Mouse (Mus musculus) heart, embryonic 14.5 days (tissue): ENCODE measurements around the gene Gabrr2. TPM values are rescaled to one million over a fixed set of nuclear protein-coding genes. Genes with fewer than 3 reads are reported as not detected.

Source experiments
- ATAC-seq: fragments of 200-750 bp; cut with Nextera tagmentation; 2 replicates; pipeline ENCODE4 v1.8.0; 2017; ENCODE audit warnings: low read depth, moderate TSS enrichment; ENCODE audit not compliant: insufficient number of reproducible peaks, insufficient read depth, low FRiP score
- H3K27ac ChIP-seq, 2 experiments: fragments of 200-500 bp in 1 of 2; fragments of 300-500 bp in 1 of 2; sonication (generic) in 1 of 2; replicated peaks in 1 of 2; 2 replicates each; pipeline ENCODE4 v1.5.1; 2012 to 2014; ENCODE audit warnings: low read depth in 2 of 2, low read length in 2 of 2, control low read depth in 1 of 2, mild to moderate bottlenecking in 1 of 2, mixed read lengths in 1 of 2; ENCODE audit not compliant: control insufficient read depth in 1 of 2, insufficient read depth in 1 of 2
- H3K27me3 ChIP-seq: fragments of 300-500 bp; sonication (generic); 2 replicates; pipeline ENCODE4 v1.6.1; 2014; ENCODE audit warnings: mild to moderate bottlenecking, low read length, control low read depth; ENCODE audit not compliant: control insufficient read depth, insufficient read depth
- H3K36me3 ChIP-seq: fragments of 300-500 bp; sonication (generic); 2 replicates; pipeline ENCODE4 v1.6.1; 2014; ENCODE audit warnings: mild to moderate bottlenecking, control low read depth, low read length, mixed read lengths; ENCODE audit not compliant: control insufficient read depth, insufficient read depth
- H3K4me1 ChIP-seq, 2 experiments: fragments of 200-500 bp in 1 of 2; fragments of 300-500 bp in 1 of 2; sonication (generic) in 1 of 2; 2 replicates each; pipeline ENCODE4 v1.6.1; 2012 to 2014; ENCODE audit warnings: low read length in 2 of 2, control low read depth in 1 of 2, mixed read lengths in 1 of 2; ENCODE audit not compliant: control insufficient read depth in 2 of 2, insufficient read depth in 2 of 2
- H3K4me2 ChIP-seq: fragments of 300-500 bp; sonication (generic); 2 replicates; pipeline ENCODE4 v1.6.1; 2014; ENCODE audit warnings: mild to moderate bottlenecking, low read length
- H3K4me3 ChIP-seq, 2 experiments: fragments of 200-500 bp in 1 of 2; fragments of 300-500 bp in 1 of 2; sonication (generic) in 1 of 2; 2 replicates each; pipeline ENCODE4 v1.5.1; 2012 to 2014; ENCODE audit warnings: low read length in 2 of 2, mild to moderate bottlenecking in 2 of 2, control low read depth in 1 of 2, low read depth in 1 of 2, moderate library complexity in 1 of 2; ENCODE audit not compliant: control insufficient read depth in 1 of 2, insufficient read depth in 1 of 2
- H3K9ac ChIP-seq: fragments of 300-500 bp; sonication (generic); 2 replicates; pipeline ENCODE4 v1.6.1; 2014; ENCODE audit warnings: mild to moderate bottlenecking, low read length
- H3K9me3 ChIP-seq: fragments of 300-500 bp; sonication (generic); 2 replicates; pipeline ENCODE4 v1.6.1; 2016; ENCODE audit warnings: low read length, control low read depth; ENCODE audit not compliant: control insufficient read depth
- WGBS: fragments of 180-500 bp; shearing (Covaris S2); extraction: QIAGEN DNeasy Blood & Tissue Kit; methylation state at CpG from one replicate; pipeline ENCODE4 v1.1.7; 2014; 5-methylcytosine and 5-hydroxymethylcytosine counted together
- polyA plus RNA-seq: library from polyadenylated mRNA; unstranded; fragments of >200 nt; fragmentation: Nextera tagmentation; extraction: Ambion mirVana; gene quantifications from 2 replicates; pipeline ENCODE4 v1.2.1, GENCODE M21; 2014

Gabrr2 gene
- polyA plus RNA-seq, 1 experiment from 2014 or later: 0.11 TPM

GRCm38 (mm10) chr4:33061158-33061557 lies 1.6 kb upstream of the Gabrr2 start:
- peaks cover 4 to 6% of the 10 kb centered on the region in 2 experiments; a peak in 3 of 4 replicates for H3K4me1 ChIP-seq
- no peak overlapping the region for H3K27ac ChIP-seq
- no peak overlapping the region for H3K9ac ChIP-seq
- WGBS: 29% methylated on average over 7 of the region's 7 CpGs
- H3K4me2 ChIP-seq: no peak overlapping the region
- no peak overlapping the region for H3K4me3 ChIP-seq
- H3K27me3 ChIP-seq: no peaks in the 10 kb centered on the region
- H3K9me3 ChIP-seq: no peaks in the 10 kb centered on the region
- no peak for ATAC-seq
- H3K36me3 ChIP-seq: no peaks in the 10 kb centered on the region

DNA sequence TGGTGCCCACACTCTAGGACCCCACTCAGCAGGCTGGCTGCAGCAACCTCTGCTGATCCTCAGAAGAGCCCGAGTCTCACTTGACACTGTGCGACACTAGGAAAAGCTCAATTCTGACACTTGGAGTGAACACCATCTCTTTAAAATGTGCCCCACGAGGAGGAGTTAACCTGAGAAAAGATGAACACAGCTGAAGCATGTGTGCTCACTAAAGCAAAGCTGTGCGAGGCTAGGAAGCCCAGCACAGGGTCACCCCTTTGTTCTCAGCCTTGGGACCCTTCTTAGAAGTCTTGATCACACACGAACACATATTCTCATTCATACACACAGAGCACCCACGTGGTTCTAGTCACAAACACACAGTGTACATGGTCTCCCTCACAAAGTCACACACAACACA lies 2.2 kb downstream of the Gabrr2 start:
- Histone ChIP-seq H3K36me3 (no peaks in the 10 kb centered on the region), H3K27me3 (no peaks in the 10 kb centered on the region), H3K4me1 (peaks cover 9 to 11% of the 10 kb centered on the region in 2 experiments; a peak in 3 of 4 replicates), H3K27ac (no peak overlapping the region), H3K4me3 (no peak overlapping the region), H3K4me2 (no peak overlapping the region), H3K9me3 (no peaks in the 10 kb centered on the region), H3K9ac (no peak overlapping the region)
- 77% methylated on average over 6 of the region's 6 CpGs for WGBS
- ATAC-seq: no peak

DNA sequence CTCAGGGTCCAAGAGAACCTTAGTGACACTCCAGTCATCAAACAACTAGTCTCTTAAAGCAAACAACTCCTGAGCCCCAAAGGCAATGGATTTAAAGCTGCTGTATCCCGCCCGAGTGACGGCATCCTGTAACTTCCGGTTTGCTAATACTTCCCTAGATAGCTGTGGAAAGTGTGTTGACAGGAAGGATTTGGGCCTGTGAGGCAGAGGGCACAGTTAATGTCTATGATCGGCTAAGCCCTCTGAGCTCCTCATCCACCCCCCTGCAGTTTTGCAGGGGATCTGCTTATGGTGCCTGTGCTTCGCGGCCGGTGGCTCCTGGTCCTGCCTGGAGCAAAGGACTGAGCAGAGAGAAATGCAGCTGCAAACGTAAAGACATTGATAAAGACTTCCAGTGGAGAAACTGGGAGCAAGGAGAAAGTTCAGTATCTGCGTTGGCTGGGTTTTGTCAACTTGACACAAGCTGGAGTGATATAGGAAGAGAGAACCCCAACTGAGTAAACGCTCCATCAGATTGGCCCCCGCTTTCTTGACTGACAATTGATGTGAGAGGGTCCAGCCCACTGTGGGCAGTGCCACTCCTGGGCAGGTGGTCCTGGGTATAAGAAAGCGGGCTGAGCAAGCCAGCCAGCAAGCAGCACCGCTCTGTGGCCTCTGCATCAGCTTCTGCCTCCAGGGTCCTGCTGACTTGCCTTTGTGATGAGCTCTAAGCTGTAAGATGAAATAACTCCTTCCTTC lies 3.6 kb downstream of the Gabrr2 start:
- no peaks in the 10 kb centered on the region for H3K9me3 ChIP-seq
- peak overlapping the region; percentile 10 to 13; a peak in 2 of 4 replicates for H3K4me3 ChIP-seq
- H3K27me3 ChIP-seq: no peaks in the 10 kb centered on the region
- 16% methylated on average over 14 of the region's 14 CpGs for WGBS
- H3K36me3 ChIP-seq: no peaks in the 10 kb centered on the region
- peaks cover 8 to 9% of the 10 kb centered on the region in 2 experiments; a peak in 2 of 4 replicates for H3K4me1 ChIP-seq
- H3K4me2 ChIP-seq: peak overlapping the region; percentile 61
- H3K9ac ChIP-seq: peak overlapping the region; percentile 45
- no peak overlapping the region for H3K27ac ChIP-seq
- no peak for ATAC-seq

- Histone ChIP-seq H3K4me1 (peaks cover 8 to 9% of the 10 kb centered on the region in 2 experiments; a peak in 2 of 4 replicates), H3K27me3 (no peaks in the 10 kb centered on the region), H3K4me3 (no peak overlapping the region), H3K9ac (no peak overlapping the region), H3K36me3 (no peaks in the 10 kb centered on the region), H3K27ac (no peak overlapping the region), H3K4me2 (no peak overlapping the region), H3K9me3 (no peaks in the 10 kb centered on the region)
- no peak for ATAC-seq
- WGBS: 84% methylated on average over 3 of the region's 3 CpGs
These were observed 4.5 kb downstream of the Gabrr2 start for GRCm38 (mm10) chr4:33067331-33067730.

- Histone ChIP-seq H3K4me3 (no peak overlapping the region), H3K4me2 (no peak overlapping the region), H3K36me3 (no peaks in the 10 kb centered on the region), H3K4me1 (peaks cover 8 to 14% of the 10 kb centered on the region in 2 experiments; a peak in 2 of 4 replicates), H3K9ac (no peak overlapping the region), H3K27me3 (no peaks in the 10 kb centered on the region), H3K27ac (no peak overlapping the region), H3K9me3 (no peaks in the 10 kb centered on the region)
- no peak for ATAC-seq
- 79% methylated on average over 6 of the region's 6 CpGs for WGBS
These were observed 5.0 kb downstream of the Gabrr2 start for GRCm38 (mm10) chr4:33067826-33068225.

- Histone ChIP-seq H3K36me3 (no peaks in the 10 kb centered on the region), H3K4me1 (peaks cover 8 to 15% of the 10 kb centered on the region in 2 experiments; a peak in 2 of 4 replicates), H3K4me3 (no peak overlapping the region), H3K27me3 (no peaks in the 10 kb centered on the region), H3K4me2 (no peak overlapping the region), H3K27ac (no peak overlapping the region), H3K9ac (no peak overlapping the region), H3K9me3 (no peaks in the 10 kb centered on the region)
- WGBS: 33% methylated on average over 6 of the region's 6 CpGs
- no peak for ATAC-seq
These were observed 6.1 kb downstream of the Gabrr2 start for GRCm38 (mm10) chr4:33068894-33069293.

DNA sequence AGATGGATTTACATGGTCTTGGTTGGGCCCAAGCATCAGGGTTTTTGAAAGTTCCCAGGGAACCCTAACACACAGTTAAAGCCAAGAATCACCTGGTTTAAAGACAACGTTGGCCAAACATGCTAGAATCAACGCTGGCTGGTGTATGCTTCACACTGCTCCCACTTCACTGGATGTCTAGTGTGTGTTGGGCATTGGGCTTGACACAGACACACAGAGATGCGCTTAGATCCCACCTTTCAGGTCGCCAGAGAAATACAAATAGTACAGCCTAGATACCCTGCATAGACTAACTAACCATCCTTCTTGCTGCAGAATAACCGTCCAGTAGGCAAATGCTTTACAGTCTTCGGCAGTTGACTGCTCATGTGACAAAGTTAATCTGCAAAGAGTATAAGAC lies 7.5 kb downstream of the Gabrr2 start:
- no peaks in the 10 kb centered on the region for H3K36me3 ChIP-seq
- 89% methylated on average over 6 of the region's 6 CpGs for WGBS
- no peak for ATAC-seq
- H3K4me1 ChIP-seq: peaks cover 8 to 15% of the 10 kb centered on the region in 2 experiments; a peak in 2 of 4 replicates
- no peak overlapping the region for H3K4me2 ChIP-seq
- no peaks in the 10 kb centered on the region for H3K27me3 ChIP-seq
- H3K9ac ChIP-seq: no peak overlapping the region
- no peak overlapping the region for H3K4me3 ChIP-seq
- no peak overlapping the region for H3K27ac ChIP-seq
- H3K9me3 ChIP-seq: no peaks in the 10 kb centered on the region
